Mouse (Mus musculus): Measurements from ENCODE around the gene Hs3st3b1. TPM values are rescaled to one million over a fixed set of nuclear protein-coding genes. Genes with fewer than 3 reads are reported as not detected.
A peak's percentile ranks its signal among the peaks of the same experiment; 100 is the strongest.

Hs3st3b1 gene
- polyA plus RNA-seq, 1 experiment from 2014 or later = 0.76 TPM

DNA sequence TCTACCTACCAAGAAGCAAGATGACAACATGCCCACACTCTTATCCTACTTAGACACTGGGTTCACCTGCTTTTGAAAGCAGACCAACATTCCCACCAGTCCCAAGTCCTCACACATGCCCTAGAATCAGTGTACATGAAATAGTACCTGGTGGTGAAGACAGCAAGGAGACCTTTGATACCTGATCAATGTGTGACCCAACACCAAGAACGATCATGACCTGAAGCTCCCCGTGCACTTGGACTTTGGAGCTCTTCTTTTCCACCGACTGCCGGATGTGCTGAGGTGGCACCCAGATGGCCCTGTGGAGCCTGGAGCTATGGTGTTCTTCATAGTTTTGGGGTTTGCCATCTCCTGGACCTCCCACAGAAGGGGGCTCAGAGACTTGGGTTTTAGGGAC, 43.5 kb downstream of the Hs3st3b1 start:
- Histone ChIP-seq H3K4me1 (ENCODE audit: insufficient read depth, low read depth, low read length) (no peaks in the 10 kb centered on the region), H3K27ac (ENCODE audit: low read length) (no peak overlapping the region), H3K27me3 (replicated peaks; ENCODE audit: insufficient read depth, low read length) (no peaks in the 10 kb centered on the region), H3K9me3 (ENCODE audit: low read length) (no peaks in the 10 kb centered on the region), H3K4me2 (replicated peaks; ENCODE audit: low read depth, low read length) (no peak overlapping the region), H3K9ac (replicated peaks; ENCODE audit: low read depth) (no peak overlapping the region), H3K4me3 (ENCODE audit: low read depth, low read length) (no peak overlapping the region), H3K36me3 (ENCODE audit: insufficient read depth, low read length) (no peaks in the 10 kb centered on the region)
- WGBS = 91% methylated on average over 4 of the region's 4 CpGs
- DNase-seq (ENCODE audit: low spot score) (no peak), ATAC-seq (no peak)
- TF ChIP-seq CTCF (IDR thresholded peaks at IDR 0.05) (no peak), EP300 (IDR thresholded peaks at IDR 0.05) (no peak)

- Histone ChIP-seq H3K27ac (ENCODE audit: low read length) (no peak overlapping the region), H3K4me2 (replicated peaks; ENCODE audit: low read depth, low read length) (no peak overlapping the region), H3K4me3 (ENCODE audit: low read depth, low read length) (no peak overlapping the region), H3K9ac (replicated peaks; ENCODE audit: low read depth) (no peak overlapping the region), H3K36me3 (ENCODE audit: insufficient read depth, low read length) (no peaks in the 10 kb centered on the region), H3K27me3 (replicated peaks; ENCODE audit: insufficient read depth, low read length) (no peaks in the 10 kb centered on the region), H3K9me3 (ENCODE audit: low read length) (no peaks in the 10 kb centered on the region), H3K4me1 (ENCODE audit: insufficient read depth, low read depth, low read length) (no peaks in the 10 kb centered on the region)
- DNase-seq (ENCODE audit: low spot score) (peak; percentile 82), ATAC-seq (peak; percentile 80)
- TF ChIP-seq CTCF (IDR thresholded peaks at IDR 0.05) (no peak), EP300 (IDR thresholded peaks at IDR 0.05) (peak; percentile 44; the same call in 1 of the 2 replicates)
- WGBS = 18% methylated on average over 1 of the region's 1 CpGs
These were observed 59.3 kb downstream of the Hs3st3b1 start for GRCm38 (mm10) chr11:63862746-63863145.

DNA sequence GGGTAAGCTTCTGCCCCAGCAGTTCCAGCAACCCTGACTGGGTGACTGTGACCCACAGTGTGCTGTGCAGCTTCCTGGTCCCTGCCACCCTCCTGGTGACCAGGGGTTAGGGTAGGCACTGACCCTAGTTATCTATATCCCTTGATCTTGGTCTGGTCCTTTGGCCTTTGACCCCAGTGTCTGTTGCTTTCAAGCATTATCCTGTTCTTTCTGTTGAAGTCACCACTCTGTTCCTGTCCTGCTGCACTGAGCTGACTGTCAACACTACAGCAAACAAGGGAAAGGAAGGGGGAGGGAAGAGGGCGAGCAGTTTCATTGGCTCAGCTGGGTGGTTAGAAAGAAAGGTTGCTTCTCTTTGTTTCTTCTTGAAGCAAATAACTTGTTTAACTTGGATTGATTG, 60.1 kb downstream of the Hs3st3b1 start:
- ATAC-seq (0 out of 2 replicates have a peak, but pooled peaks have one; percentile 37), DNase-seq (ENCODE audit: low spot score) (peak; percentile 19)
- Histone ChIP-seq H3K36me3 (ENCODE audit: insufficient read depth, low read length) (no peaks in the 10 kb centered on the region), H3K27me3 (replicated peaks; ENCODE audit: insufficient read depth, low read length) (no peaks in the 10 kb centered on the region), H3K9ac (replicated peaks; ENCODE audit: low read depth) (no peak overlapping the region), H3K4me2 (replicated peaks; ENCODE audit: low read depth, low read length) (no peak overlapping the region), H3K9me3 (ENCODE audit: low read length) (no peaks in the 10 kb centered on the region), H3K27ac (ENCODE audit: low read length) (no peak overlapping the region), H3K4me3 (ENCODE audit: low read depth, low read length) (no peak overlapping the region), H3K4me1 (ENCODE audit: insufficient read depth, low read depth, low read length) (no peaks in the 10 kb centered on the region)
- TF ChIP-seq EP300 (IDR thresholded peaks at IDR 0.05) = no peak
- TF ChIP-seq CTCF (IDR thresholded peaks at IDR 0.05) = no peak
- 38% methylated on average over 1 of the region's 1 CpGs for WGBS

- WGBS = 75% methylated on average over 6 of the region's 6 CpGs
- TF ChIP-seq CTCF (IDR thresholded peaks at IDR 0.05) = no peak
- no peak for TF ChIP-seq EP300 (IDR thresholded peaks at IDR 0.05)
- H3K4me3 ChIP-seq (ENCODE audit: low read depth, low read length) = no peak overlapping the region
- H3K27me3 ChIP-seq (replicated peaks; ENCODE audit: insufficient read depth, low read length) = no peaks in the 10 kb centered on the region
- ATAC-seq (no peak), DNase-seq (ENCODE audit: low spot score) (no peak)
- no peaks in the 10 kb centered on the region for H3K4me1 ChIP-seq (ENCODE audit: insufficient read depth, low read depth, low read length)
- no peaks in the 10 kb centered on the region for H3K36me3 ChIP-seq (ENCODE audit: insufficient read depth, low read length)
- H3K9me3 ChIP-seq (ENCODE audit: low read length) = no peaks in the 10 kb centered on the region
- no peak overlapping the region for H3K4me2 ChIP-seq (replicated peaks; ENCODE audit: low read depth, low read length)
- no peak overlapping the region for H3K9ac ChIP-seq (replicated peaks; ENCODE audit: low read depth)
- no peak overlapping the region for H3K27ac ChIP-seq (ENCODE audit: low read length)
These were observed 70.9 kb downstream of the Hs3st3b1 start for GRCm38 (mm10) chr11:63851041-63851730.

DNA sequence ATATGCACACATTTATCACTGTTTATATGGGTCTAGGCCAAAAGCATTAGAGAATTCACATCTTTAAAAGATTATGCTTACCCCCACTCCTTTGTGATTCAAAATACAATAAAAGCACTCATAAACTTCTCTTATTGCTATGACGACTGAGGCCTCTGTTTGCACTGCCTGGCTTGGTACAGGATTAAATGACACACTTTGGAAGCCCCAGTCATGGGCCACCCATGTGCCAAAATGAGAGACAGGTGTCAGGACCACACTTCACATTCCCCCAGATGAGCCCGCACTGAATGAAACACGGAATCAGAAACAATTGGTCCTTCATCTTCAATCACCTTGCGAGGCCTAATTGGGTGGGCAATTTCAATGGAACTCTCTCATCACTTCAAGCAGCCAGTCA, 71.8 kb downstream of the Hs3st3b1 start:
- Histone ChIP-seq H3K9me3 (ENCODE audit: low read length) (no peaks in the 10 kb centered on the region), H3K27me3 (replicated peaks; ENCODE audit: insufficient read depth, low read length) (no peaks in the 10 kb centered on the region), H3K4me1 (ENCODE audit: insufficient read depth, low read depth, low read length) (no peaks in the 10 kb centered on the region), H3K36me3 (ENCODE audit: insufficient read depth, low read length) (no peaks in the 10 kb centered on the region), H3K4me2 (replicated peaks; ENCODE audit: low read depth, low read length) (no peak overlapping the region), H3K4me3 (ENCODE audit: low read depth, low read length) (no peak overlapping the region), H3K9ac (replicated peaks; ENCODE audit: low read depth) (no peak overlapping the region), H3K27ac (ENCODE audit: low read length) (no peak overlapping the region)
- 77% methylated on average over 4 of the region's 4 CpGs for WGBS
- TF ChIP-seq CTCF (IDR thresholded peaks at IDR 0.05) (no peak), EP300 (IDR thresholded peaks at IDR 0.05) (no peak)
- DNase-seq (ENCODE audit: low spot score) (no peak), ATAC-seq (no peak)

GRCm38 (mm10) chr11:63845379-63845778, 76.7 kb downstream of the Hs3st3b1 start:
- Histone ChIP-seq H3K36me3 (ENCODE audit: insufficient read depth, low read length) (no peaks in the 10 kb centered on the region), H3K9me3 (ENCODE audit: low read length) (no peaks in the 10 kb centered on the region), H3K27ac (ENCODE audit: low read length) (no peak overlapping the region), H3K4me3 (ENCODE audit: low read depth, low read length) (no peak overlapping the region), H3K4me2 (replicated peaks; ENCODE audit: low read depth, low read length) (no peak overlapping the region), H3K27me3 (replicated peaks; ENCODE audit: insufficient read depth, low read length) (no peaks in the 10 kb centered on the region), H3K4me1 (ENCODE audit: insufficient read depth, low read depth, low read length) (no peaks in the 10 kb centered on the region), H3K9ac (replicated peaks; ENCODE audit: low read depth) (no peak overlapping the region)
- no peak for DNase-seq (ENCODE audit: low spot score)
- WGBS = 48% methylated on average over 6 of the region's 6 CpGs
- no peak for TF ChIP-seq EP300 (IDR thresholded peaks at IDR 0.05)
- no peak for TF ChIP-seq CTCF (IDR thresholded peaks at IDR 0.05)
- no peak for ATAC-seq

Measured in lung, postnatal 0 days (tissue).